Mouse (Mus musculus) neural tube, embryonic 15.5 days (tissue): ENCODE measurements around the gene Slc25a20. TPM values are rescaled to one million over a fixed set of nuclear protein-coding genes. Genes with fewer than 3 reads are reported as not detected.

Source experiments
- ATAC-seq: fragments of 200-750 bp; cut with Nextera tagmentation; 2 replicates; pipeline ENCODE4 v1.8.0; 2017; ENCODE audit warnings: mild to moderate bottlenecking, moderate TSS enrichment, moderate library complexity; ENCODE audit not compliant: low FRiP score
- H3K27ac ChIP-seq: fragments of 300-500 bp; sonication (generic); replicated peaks from 2 replicates; pipeline ENCODE4 v1.5.1; 2015; ENCODE audit warnings: mild to moderate bottlenecking, inconsistent platforms
- H3K27me3 ChIP-seq: fragments of 300-500 bp; sonication (generic); replicated peaks from 2 replicates; pipeline ENCODE4 v1.6.1; 2015; ENCODE audit warnings: inconsistent platforms
- H3K36me3 ChIP-seq: fragments of 300-500 bp; sonication (generic); 2 replicates; pipeline ENCODE4 v1.6.1; 2015; ENCODE audit warnings: inconsistent platforms
- H3K4me1 ChIP-seq: fragments of 300-500 bp; sonication (generic); 2 replicates; pipeline ENCODE4 v1.6.1; 2015; ENCODE audit warnings: inconsistent platforms
- H3K4me2 ChIP-seq: fragments of 300-500 bp; sonication (generic); 2 replicates; pipeline ENCODE4 v1.6.1; 2015; ENCODE audit warnings: inconsistent platforms, mild to moderate bottlenecking, moderate library complexity
- H3K4me3 ChIP-seq: fragments of 300-500 bp; sonication (generic); replicated peaks from 2 replicates; pipeline ENCODE4 v1.5.1; 2015; ENCODE audit warnings: mild to moderate bottlenecking, inconsistent platforms
- H3K9ac ChIP-seq: fragments of 300-500 bp; sonication (generic); replicated peaks from 2 replicates; pipeline ENCODE4 v1.6.1; 2015; ENCODE audit warnings: mild to moderate bottlenecking, inconsistent platforms
- H3K9me3 ChIP-seq: fragments of 300-500 bp; sonication (generic); replicated peaks from 2 replicates; pipeline ENCODE4 v1.6.1; 2016; ENCODE audit warnings: inconsistent platforms
- WGBS: fragments of 180-500 bp; shearing (Covaris S2); methylation state at CpG from one replicate; pipeline ENCODE4 v1.1.7; 2015; ENCODE audit warnings: mixed read lengths; 5-methylcytosine and 5-hydroxymethylcytosine counted together
- microRNA-seq: library from miRNA; unstranded; fragments of <30 nt; microRNA quantifications from one replicate; pipeline ENCODE4, GENCODE M21; 2017
- polyA plus RNA-seq: library from polyadenylated mRNA; unstranded; fragments of >200 nt; fragmentation: Nextera tagmentation; extraction: Ambion mirVana; gene quantifications from 2 replicates; pipeline ENCODE4 v1.2.1, GENCODE M21; 2015

The Slc25a20 gene
- polyA plus RNA-seq, 1 experiment from 2014 or later: 41.4 TPM

DNA sequence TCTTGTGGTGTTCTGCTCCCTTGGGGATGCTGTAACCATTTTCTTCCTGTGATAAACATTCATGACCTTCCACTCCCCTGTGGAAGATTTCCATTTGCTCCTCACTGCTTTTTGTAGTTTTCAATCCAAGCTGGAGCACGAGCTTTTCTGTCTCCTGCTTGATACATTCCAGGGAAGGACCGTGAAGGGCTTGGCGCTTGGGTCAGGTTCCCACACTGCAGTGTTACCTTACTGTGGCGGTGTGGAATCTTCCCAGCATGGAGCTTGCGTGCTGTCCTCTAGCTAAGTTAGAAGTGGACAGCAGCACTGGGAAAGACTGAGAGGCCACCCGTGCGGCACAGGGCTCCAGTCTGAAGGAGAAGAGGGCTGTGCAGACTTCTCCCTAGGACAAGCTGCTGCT, 42.7 kb downstream of the Slc25a20 start:
- Histone ChIP-seq H3K27me3 (no peaks in the 10 kb centered on the region), H3K36me3 (no peaks in the 10 kb centered on the region), H3K9ac (no peak overlapping the region), H3K4me3 (no peak overlapping the region), H3K27ac (no peak overlapping the region), H3K4me2 (no peak overlapping the region), H3K9me3 (no peaks in the 10 kb centered on the region), H3K4me1 (peaks cover 13% of the 10 kb centered on the region)
- no peak for ATAC-seq
- WGBS: 73% methylated on average over 7 of the region's 7 CpGs

GRCm38 (mm10) chr9:108707212-108707611, 45.3 kb downstream of the Slc25a20 start:
- Histone ChIP-seq H3K9ac (no peak overlapping the region), H3K4me3 (no peak overlapping the region), H3K4me2 (no peak overlapping the region), H3K9me3 (no peaks in the 10 kb centered on the region), H3K27ac (no peak overlapping the region), H3K36me3 (no peaks in the 10 kb centered on the region), H3K27me3 (no peaks in the 10 kb centered on the region), H3K4me1 (peaks cover 13% of the 10 kb centered on the region)
- WGBS: 88% methylated on average over 2 of the region's 2 CpGs
- ATAC-seq: no peak

GRCm38 (mm10) chr9:108708833-108709232, 46.9 kb downstream of the Slc25a20 start:
- Histone ChIP-seq H3K9me3 (no peaks in the 10 kb centered on the region), H3K4me2 (no peak overlapping the region), H3K27me3 (no peaks in the 10 kb centered on the region), H3K36me3 (no peaks in the 10 kb centered on the region), H3K9ac (no peak overlapping the region), H3K4me3 (no peak overlapping the region), H3K4me1 (peaks cover 8% of the 10 kb centered on the region), H3K27ac (no peak overlapping the region)
- 90% methylated on average over 8 of the region's 8 CpGs for WGBS
- ATAC-seq: no peak

- no peak overlapping the region for H3K9ac ChIP-seq
- ATAC-seq: no peak
- 76% methylated on average over 7 of the region's 7 CpGs for WGBS
- no peak overlapping the region for H3K4me3 ChIP-seq
- no peaks in the 10 kb centered on the region for H3K9me3 ChIP-seq
- H3K4me2 ChIP-seq: no peak overlapping the region
- no peaks in the 10 kb centered on the region for H3K36me3 ChIP-seq
- no peaks in the 10 kb centered on the region for H3K4me1 ChIP-seq
- no peaks in the 10 kb centered on the region for H3K27me3 ChIP-seq
- no peak overlapping the region for H3K27ac ChIP-seq
These were observed 48.9 kb downstream of the Slc25a20 start for GRCm38 (mm10) chr9:108710767-108711166.

DNA sequence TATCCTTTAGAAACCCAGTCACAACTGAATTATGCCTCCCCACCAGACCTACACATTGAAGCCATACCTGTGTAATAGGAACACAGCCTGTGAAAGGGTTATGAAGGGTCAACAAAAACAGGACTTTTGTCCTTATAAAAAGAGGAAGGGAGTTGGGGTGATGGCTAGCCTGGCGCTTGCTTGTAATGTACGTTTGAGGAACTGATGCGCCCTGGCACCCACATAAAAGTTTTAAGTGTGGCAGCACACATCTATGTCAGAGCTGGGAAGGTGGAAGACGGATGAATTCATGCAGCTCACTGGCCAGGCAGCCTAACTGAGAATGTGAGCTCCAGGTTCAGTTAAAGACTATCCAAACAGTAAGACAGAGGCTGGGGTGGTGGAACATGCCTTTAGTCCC, 54.3 kb downstream of the Slc25a20 start:
- no peak for ATAC-seq
- 95% methylated on average over 4 of the region's 4 CpGs for WGBS
- Histone ChIP-seq H3K9ac (no peak overlapping the region), H3K36me3 (peaks cover 36% of the 10 kb centered on the region), H3K4me2 (no peak overlapping the region), H3K27me3 (no peaks in the 10 kb centered on the region), H3K9me3 (no peaks in the 10 kb centered on the region), H3K4me1 (no peaks in the 10 kb centered on the region), H3K27ac (no peak overlapping the region), H3K4me3 (no peak overlapping the region)

DNA sequence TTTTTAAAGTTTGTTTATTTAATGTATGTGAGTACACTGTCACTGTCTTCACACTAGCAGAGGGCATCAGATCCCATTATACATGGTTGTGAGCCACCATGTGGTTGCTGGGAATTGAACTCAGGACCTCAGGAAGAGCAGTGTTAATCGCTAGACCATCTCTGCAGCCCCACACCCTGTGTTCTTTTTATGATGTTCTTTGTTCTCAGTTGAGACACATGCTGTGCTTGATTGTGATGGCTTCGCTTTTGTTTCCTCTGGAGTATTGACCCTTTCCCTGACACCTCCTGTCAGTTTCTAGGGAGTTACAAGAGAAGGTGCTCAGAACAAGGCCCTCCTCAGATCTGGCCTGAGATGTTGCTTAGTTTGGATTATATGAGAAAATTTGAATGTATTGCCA, 61.9 kb downstream of the Slc25a20 start:
- Histone ChIP-seq H3K4me1 (no peaks in the 10 kb centered on the region), H3K4me2 (no peak overlapping the region), H3K4me3 (no peak overlapping the region), H3K9me3 (no peaks in the 10 kb centered on the region), H3K36me3 (peaks cover 31% of the 10 kb centered on the region), H3K27ac (no peak overlapping the region), H3K27me3 (no peaks in the 10 kb centered on the region), H3K9ac (no peak overlapping the region)
- ATAC-seq: no peak
- 8% methylated on average over 2 of the region's 2 CpGs for WGBS

DNA sequence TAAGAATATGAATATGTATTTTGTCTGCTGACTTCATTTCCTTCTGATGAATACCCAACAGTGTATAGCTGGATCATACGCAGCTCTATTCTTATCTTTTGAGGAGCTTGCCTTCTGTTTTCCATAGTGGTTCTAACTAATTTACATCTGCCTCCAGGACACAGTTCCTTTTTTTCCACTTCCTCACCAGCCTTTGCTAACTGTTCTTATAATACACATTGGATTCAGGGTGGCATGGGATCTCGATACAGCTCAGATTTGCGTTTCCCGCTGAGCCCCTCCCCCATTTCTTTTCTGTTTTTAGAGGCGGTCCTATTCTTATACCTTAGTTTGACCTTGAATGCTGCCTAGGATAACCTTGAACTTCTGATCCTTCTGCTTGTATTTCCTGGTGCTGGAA, 64.2 kb downstream of the Slc25a20 start:
- 93% methylated on average over 5 of the region's 5 CpGs for WGBS

GRCm38 (mm10) chr9:108729050-108729449, 67.2 kb downstream of the Slc25a20 start:
- Histone ChIP-seq H3K36me3 (peaks cover 12% of the 10 kb centered on the region), H3K9ac (no peak overlapping the region), H3K4me1 (no peaks in the 10 kb centered on the region), H3K4me3 (no peak overlapping the region), H3K4me2 (no peak overlapping the region), H3K27ac (no peak overlapping the region), H3K9me3 (no peaks in the 10 kb centered on the region), H3K27me3 (no peaks in the 10 kb centered on the region)
- ATAC-seq: no peak

More for the DNA sequence above, 64.2 kb downstream of the Slc25a20 start:
- Histone ChIP-seq H3K27ac (no peak overlapping the region), H3K9me3 (no peaks in the 10 kb centered on the region), H3K4me2 (no peak overlapping the region), H3K9ac (no peak overlapping the region), H3K36me3 (peaks cover 18% of the 10 kb centered on the region), H3K4me1 (no peaks in the 10 kb centered on the region), H3K4me3 (no peak overlapping the region), H3K27me3 (no peaks in the 10 kb centered on the region)
- no peak for ATAC-seq

DNA sequence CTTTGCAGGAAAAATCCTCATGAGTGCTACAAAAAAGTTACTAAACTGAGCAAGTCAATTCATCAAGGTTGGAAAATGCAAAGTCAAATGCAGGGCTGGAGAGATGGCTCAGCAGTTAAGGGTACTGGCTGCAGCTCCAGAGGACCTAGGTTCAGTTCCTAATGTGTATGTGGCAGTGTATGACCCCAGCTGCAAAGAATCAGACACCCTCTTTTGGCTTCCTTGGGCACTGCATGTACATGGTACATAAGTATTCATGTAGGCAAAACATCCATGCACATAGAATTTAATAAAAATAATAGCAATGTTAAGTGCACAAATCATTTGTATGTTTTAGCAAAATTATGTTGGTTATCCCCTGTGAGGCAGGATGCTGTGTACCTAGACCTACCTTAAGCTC, 70.6 kb downstream of the Slc25a20 start:
- H3K9ac ChIP-seq: no peak overlapping the region
- H3K27me3 ChIP-seq: no peaks in the 10 kb centered on the region
- peaks cover 32% of the 10 kb centered on the region for H3K36me3 ChIP-seq
- no peaks in the 10 kb centered on the region for H3K9me3 ChIP-seq
- no peaks in the 10 kb centered on the region for H3K4me1 ChIP-seq
- no peak for ATAC-seq
- H3K4me2 ChIP-seq: no peak overlapping the region
- H3K4me3 ChIP-seq: no peak overlapping the region
- no peak overlapping the region for H3K27ac ChIP-seq

Small RNA genes within 50 kb of the gene (microRNA-seq; reads per million reads assigned to microRNA genes)
- gene Gm26298: not detected

Other genes with a start within 250 kb of the Slc25a20 start
- gene Ccdc36, start 233.6 kb upstream of the Slc25a20 start, polyA plus RNA-seq: 1.3 and 1.7 TPM in 2 replicates
- not detected in 2 replicates for gene BC048562, start 225.6 kb upstream of the Slc25a20 start, polyA plus RNA-seq
- 53.7 and 64.4 TPM in 2 replicates for gene Ccdc71, start 201.6 kb upstream of the Slc25a20 start, polyA plus RNA-seq
- 58.4 and 59.8 TPM in 2 replicates for gene Klhdc8b, start 200.5 kb upstream of the Slc25a20 start, polyA plus RNA-seq
- 17.5 and 18.8 TPM in 2 replicates for gene Lamb2, start 182.4 kb upstream of the Slc25a20 start, polyA plus RNA-seq
- 66.1 and 68.0 TPM in 2 replicates for gene Usp19, start 171.5 kb upstream of the Slc25a20 start, polyA plus RNA-seq
- gene Qars, start 154.4 kb upstream of the Slc25a20 start, polyA plus RNA-seq: 58.1 and 78.1 TPM in 2 replicates
- 111 and 114 TPM in 2 replicates for gene Qrich1, start 145.3 kb upstream of the Slc25a20 start, polyA plus RNA-seq
- gene Impdh2, start 101.8 kb upstream of the Slc25a20 start, polyA plus RNA-seq: 105 and 130 TPM in 2 replicates
- gene Ndufaf3, start 94.7 kb upstream of the Slc25a20 start, polyA plus RNA-seq: 75.0 and 78.2 TPM in 2 replicates
- 279 and 285 TPM in 2 replicates for gene Dalrd3, start 92.2 kb upstream of the Slc25a20 start, polyA plus RNA-seq
- 247 and 279 TPM in 2 replicates for gene Wdr6, start 83.3 kb upstream of the Slc25a20 start, polyA plus RNA-seq
- gene P4htm, start 64.4 kb upstream of the Slc25a20 start, polyA plus RNA-seq: 36.4 and 44.2 TPM in 2 replicates
- gene Arih2, start 12.7 kb upstream of the Slc25a20 start, polyA plus RNA-seq: 44.4 and 47.3 TPM in 2 replicates
- gene Prkar2a, start 27.2 kb downstream of the Slc25a20 start, polyA plus RNA-seq: 50.6 and 59.5 TPM in 2 replicates
- gene Ip6k2, start 121.7 kb downstream of the Slc25a20 start, polyA plus RNA-seq: 187 and 210 TPM in 2 replicates
- 33.3 and 40.0 TPM in 2 replicates for gene Nckipsd, start 146.3 kb downstream of the Slc25a20 start, polyA plus RNA-seq
- gene Celsr3, start 164.2 kb downstream of the Slc25a20 start, polyA plus RNA-seq: 8.2 and 10.8 TPM in 2 replicates
- gene Slc26a6, start 191.2 kb downstream of the Slc25a20 start, polyA plus RNA-seq: 16.8 and 18.6 TPM in 2 replicates